Mouse (Mus musculus) embryonic facial prominence, embryonic 13.5 days (tissue): ENCODE results near the gene Creb3l2. TPM values are rescaled to one million over a fixed set of nuclear protein-coding genes. Genes with fewer than 3 reads are reported as not detected.

ENCODE experiments used
- ATAC-seq: fragments of 200-750 bp; cut with Nextera tagmentation; 2 replicates; pipeline ENCODE4 v1.8.0; 2017; ENCODE audit warnings: low read depth; ENCODE audit not compliant: insufficient number of reproducible peaks, insufficient read depth, low FRiP score, low TSS enrichment
- H3K27ac ChIP-seq: fragments of 300-500 bp; sonication (generic); 2 replicates; pipeline ENCODE4 v1.5.1; 2015; ENCODE audit warnings: moderate library complexity, mild to moderate bottlenecking, inconsistent platforms
- H3K27me3 ChIP-seq: fragments of 300-500 bp; sonication (generic); 2 replicates; pipeline ENCODE4 v1.6.1; 2015; ENCODE audit warnings: mild to moderate bottlenecking, inconsistent platforms
- H3K36me3 ChIP-seq: fragments of 300-500 bp; sonication (generic); 2 replicates; pipeline ENCODE4 v1.6.1; 2015; ENCODE audit warnings: mild to moderate bottlenecking, inconsistent platforms
- H3K4me1 ChIP-seq: fragments of 300-500 bp; sonication (generic); 2 replicates; pipeline ENCODE4 v1.6.1; 2015; ENCODE audit warnings: inconsistent platforms
- H3K4me2 ChIP-seq: fragments of 300-500 bp; sonication (generic); 2 replicates; pipeline ENCODE4 v1.6.1; 2015; ENCODE audit warnings: moderate library complexity, mild to moderate bottlenecking, inconsistent platforms
- H3K4me3 ChIP-seq: fragments of 300-500 bp; sonication (generic); 2 replicates; pipeline ENCODE4 v1.5.1; 2015; ENCODE audit warnings: mild to moderate bottlenecking, inconsistent platforms
- H3K9ac ChIP-seq: fragments of 300-500 bp; sonication (generic); 2 replicates; pipeline ENCODE4 v1.6.1; 2015; ENCODE audit warnings: mild to moderate bottlenecking, inconsistent platforms
- H3K9me3 ChIP-seq: fragments of 300-500 bp; sonication (generic); 2 replicates; pipeline ENCODE4 v1.6.1; 2016; ENCODE audit warnings: inconsistent platforms
- WGBS: fragments of 180-500 bp; shearing (Covaris S2); methylation state at CpG from one replicate; pipeline ENCODE4 v1.1.7; 2015; ENCODE audit warnings: mixed read lengths; 5-methylcytosine and 5-hydroxymethylcytosine counted together
- polyA plus RNA-seq: library from polyadenylated mRNA; unstranded; fragments of >200 nt; fragmentation: Nextera tagmentation; extraction: Ambion mirVana; gene quantifications from 2 replicates; pipeline ENCODE4 v1.2.1, GENCODE M21; 2015

The Creb3l2 gene
- polyA plus RNA-seq, 1 experiment from 2014 or later, result 26.9 TPM

DNA sequence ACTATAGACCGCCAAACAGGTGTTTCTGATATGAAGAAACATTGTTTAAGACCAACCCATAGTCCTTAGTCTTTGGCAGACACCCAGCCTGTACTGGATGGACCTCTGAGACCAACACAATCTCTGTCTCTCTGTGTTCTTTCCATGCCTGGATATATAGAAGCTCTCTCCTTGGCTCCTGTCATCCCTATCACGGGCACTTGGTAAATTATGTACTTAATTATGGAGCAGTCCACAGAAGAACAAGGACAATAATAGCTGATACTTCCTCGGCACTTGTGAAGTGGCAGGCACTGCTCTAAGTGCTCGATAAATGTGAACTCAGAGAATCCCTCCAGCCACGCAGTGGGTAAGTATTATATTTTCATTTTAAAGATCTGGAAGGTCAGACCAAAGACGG lies 72.2 kb downstream of the Creb3l2 start:
- Histone ChIP-seq H3K4me3 (no peak overlapping the region), H3K27me3 (no peaks in the 10 kb centered on the region), H3K4me2 (no peak overlapping the region), H3K4me1 (peaks cover 19% of the 10 kb centered on the region), H3K9me3 (0 out of 2 replicates have a peak, but pooled peaks cover 5% of the 10 kb centered on the region), H3K36me3 (peaks cover 16% of the 10 kb centered on the region), H3K27ac (no peak overlapping the region), H3K9ac (no peak overlapping the region)
- 88% methylated on average over 6 of the region's 6 CpGs for WGBS
- no peak for ATAC-seq

DNA sequence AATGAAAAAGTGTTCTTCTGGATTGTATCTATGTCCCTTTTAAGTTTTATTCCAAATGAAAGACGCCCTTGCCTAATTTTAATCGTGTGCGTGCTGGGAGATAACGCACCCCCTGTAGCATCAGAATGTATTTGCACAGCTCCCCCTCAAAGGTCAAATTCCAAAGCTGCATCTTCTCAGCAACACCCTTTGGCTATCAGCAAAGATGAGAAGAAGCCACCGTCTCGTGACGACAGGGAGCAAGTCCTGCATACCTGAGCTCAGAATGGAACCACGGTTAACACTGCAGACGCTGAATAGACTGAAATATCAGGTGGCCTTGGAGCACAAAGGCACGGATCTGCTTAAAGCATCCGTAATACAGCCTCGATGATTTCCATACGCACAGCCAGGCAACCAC lies 73.7 kb downstream of the Creb3l2 start:
- no peak overlapping the region for H3K27ac ChIP-seq
- no peak overlapping the region for H3K9ac ChIP-seq
- peaks cover 30% of the 10 kb centered on the region for H3K36me3 ChIP-seq
- H3K4me2 ChIP-seq, result no peak overlapping the region
- H3K27me3 ChIP-seq, result no peaks in the 10 kb centered on the region
- WGBS, result 68% methylated on average over 13 of the region's 13 CpGs
- peaks cover 19% of the 10 kb centered on the region for H3K4me1 ChIP-seq
- no peak overlapping the region for H3K4me3 ChIP-seq
- H3K9me3 ChIP-seq, result 0 out of 2 replicates have a peak, but pooled peaks cover 5% of the 10 kb centered on the region
- ATAC-seq, result no peak

DNA sequence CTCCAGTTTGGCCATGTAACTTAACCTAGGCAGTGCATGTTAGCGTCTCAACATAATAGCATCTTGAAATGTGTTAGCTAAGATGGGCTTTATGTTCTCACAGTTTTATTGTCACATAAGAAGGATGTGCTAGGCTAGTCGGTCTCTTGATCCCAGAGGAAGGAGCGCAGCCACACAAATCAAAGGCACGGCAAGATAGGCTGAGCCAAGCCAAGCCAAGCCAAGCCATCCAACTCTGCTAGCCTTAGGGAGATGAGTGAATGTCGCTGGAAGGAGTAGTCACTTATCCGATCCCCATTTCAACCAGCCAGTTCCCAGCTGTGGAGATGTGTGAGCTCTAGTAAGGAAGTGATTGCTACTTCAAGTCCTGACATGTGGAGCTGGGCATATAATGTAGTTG lies 75.0 kb downstream of the Creb3l2 start:
- Histone ChIP-seq H3K36me3 (peaks cover 38% of the 10 kb centered on the region), H3K4me3 (no peak overlapping the region), H3K27ac (no peak overlapping the region), H3K4me2 (no peak overlapping the region), H3K27me3 (no peaks in the 10 kb centered on the region), H3K9ac (no peak overlapping the region), H3K9me3 (0 out of 2 replicates have a peak, but pooled peaks cover 5% of the 10 kb centered on the region), H3K4me1 (peaks cover 19% of the 10 kb centered on the region)
- no peak for ATAC-seq
- WGBS, result 86% methylated on average over 6 of the region's 6 CpGs

DNA sequence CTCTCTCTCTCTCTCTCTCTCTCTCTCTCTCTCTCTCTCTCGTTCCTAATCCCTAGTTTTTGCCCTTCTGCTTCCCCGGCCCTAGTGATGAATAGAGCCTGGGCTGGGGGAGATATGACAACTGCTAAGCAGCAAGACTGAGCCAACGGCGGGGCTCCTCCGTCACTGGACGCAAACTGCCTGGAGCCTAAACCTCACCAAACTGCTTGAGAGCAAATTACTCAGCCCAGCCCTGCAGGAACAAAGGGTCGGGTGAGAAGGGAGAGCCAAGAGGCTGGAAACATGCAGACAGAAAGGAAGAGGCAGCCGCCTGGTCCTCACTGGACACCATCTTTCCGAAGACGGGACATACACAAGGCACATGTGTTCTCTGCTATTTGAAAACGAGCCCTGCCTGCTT lies 76.8 kb downstream of the Creb3l2 start:
- Histone ChIP-seq H3K27me3 (no peaks in the 10 kb centered on the region), H3K4me1 (peaks cover 34% of the 10 kb centered on the region), H3K9me3 (no peaks in the 10 kb centered on the region), H3K36me3 (peaks cover 43% of the 10 kb centered on the region), H3K4me3 (no peak overlapping the region), H3K27ac (no peak overlapping the region), H3K4me2 (no peak overlapping the region), H3K9ac (no peak overlapping the region)
- 35% methylated on average over 11 of the region's 11 CpGs for WGBS
- no peak for ATAC-seq

GRCm38 (mm10) chr6:37364361-37364760 lies 77.6 kb downstream of the Creb3l2 start:
- Histone ChIP-seq H3K36me3 (peaks cover 47% of the 10 kb centered on the region), H3K4me2 (no peak overlapping the region), H3K4me3 (no peak overlapping the region), H3K27me3 (no peaks in the 10 kb centered on the region), H3K9ac (no peak overlapping the region), H3K9me3 (no peaks in the 10 kb centered on the region), H3K27ac (no peak overlapping the region), H3K4me1 (peaks cover 41% of the 10 kb centered on the region)
- 92% methylated on average over 8 of the region's 8 CpGs for WGBS
- no peak for ATAC-seq

DNA sequence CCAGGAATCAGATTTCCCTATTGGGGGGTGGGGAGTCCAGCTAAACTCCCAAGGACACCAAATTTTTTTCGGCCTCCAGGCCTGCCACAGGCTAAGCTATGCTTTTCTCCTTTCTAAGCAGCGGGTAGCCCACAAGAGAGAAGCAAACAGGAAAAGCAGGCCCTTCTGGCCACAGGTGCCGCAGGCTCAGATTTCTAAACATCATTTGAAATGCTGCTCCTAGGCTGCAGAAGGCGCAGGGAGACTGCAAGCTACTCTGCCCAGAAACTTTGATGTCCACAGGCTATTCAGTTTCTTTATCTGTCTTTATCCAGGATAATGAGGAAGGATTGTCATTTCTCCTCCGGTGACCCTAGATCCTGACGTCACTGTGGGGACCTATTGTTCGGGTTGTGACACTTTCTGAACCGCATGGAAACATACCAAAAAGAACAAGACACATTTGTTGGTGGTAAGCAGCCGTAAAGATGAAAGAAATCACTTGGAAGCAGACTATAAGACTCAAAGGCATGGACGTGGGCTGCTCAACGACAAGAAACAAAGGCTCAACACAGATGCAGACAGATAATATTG lies 81.0 kb downstream of the Creb3l2 start:
- H3K4me1 ChIP-seq, result peaks cover 46% of the 10 kb centered on the region
- peaks cover 60% of the 10 kb centered on the region for H3K36me3 ChIP-seq
- no peaks in the 10 kb centered on the region for H3K27me3 ChIP-seq
- H3K9me3 ChIP-seq, result no peaks in the 10 kb centered on the region
- H3K27ac ChIP-seq, result peak overlapping the region; percentile 64; the same call in 1 of the 2 replicates
- no peak overlapping the region for H3K4me3 ChIP-seq
- 18% methylated on average over 11 of the region's 11 CpGs for WGBS
- H3K9ac ChIP-seq, result 0 out of 2 replicates have a peak overlapping the region, but pooled peaks have one; percentile 27
- no peak overlapping the region for H3K4me2 ChIP-seq
- no peak for ATAC-seq

GRCm38 (mm10) chr6:37354449-37355179 lies 87.3 kb downstream of the Creb3l2 start:
- Histone ChIP-seq H3K36me3 (peaks cover 55% of the 10 kb centered on the region), H3K4me2 (no peak overlapping the region), H3K9ac (no peak overlapping the region), H3K4me1 (peaks cover 27% of the 10 kb centered on the region), H3K4me3 (no peak overlapping the region), H3K27ac (peak overlapping the region; percentile 51; the same call in 1 of the 2 replicates), H3K27me3 (no peaks in the 10 kb centered on the region), H3K9me3 (no peaks in the 10 kb centered on the region)
- 27% methylated on average over 17 of the region's 17 CpGs for WGBS
- no peak for ATAC-seq

- Histone ChIP-seq H3K36me3 (peaks cover 54% of the 10 kb centered on the region), H3K27ac (no peak overlapping the region), H3K9me3 (no peaks in the 10 kb centered on the region), H3K4me3 (no peak overlapping the region), H3K27me3 (no peaks in the 10 kb centered on the region), H3K4me1 (peaks cover 22% of the 10 kb centered on the region), H3K9ac (no peak overlapping the region), H3K4me2 (no peak overlapping the region)
- no peak for ATAC-seq
- WGBS, result 82% methylated on average over 9 of the region's 9 CpGs
These were observed 88.3 kb downstream of the Creb3l2 start for GRCm38 (mm10) chr6:37353616-37354015.

DNA sequence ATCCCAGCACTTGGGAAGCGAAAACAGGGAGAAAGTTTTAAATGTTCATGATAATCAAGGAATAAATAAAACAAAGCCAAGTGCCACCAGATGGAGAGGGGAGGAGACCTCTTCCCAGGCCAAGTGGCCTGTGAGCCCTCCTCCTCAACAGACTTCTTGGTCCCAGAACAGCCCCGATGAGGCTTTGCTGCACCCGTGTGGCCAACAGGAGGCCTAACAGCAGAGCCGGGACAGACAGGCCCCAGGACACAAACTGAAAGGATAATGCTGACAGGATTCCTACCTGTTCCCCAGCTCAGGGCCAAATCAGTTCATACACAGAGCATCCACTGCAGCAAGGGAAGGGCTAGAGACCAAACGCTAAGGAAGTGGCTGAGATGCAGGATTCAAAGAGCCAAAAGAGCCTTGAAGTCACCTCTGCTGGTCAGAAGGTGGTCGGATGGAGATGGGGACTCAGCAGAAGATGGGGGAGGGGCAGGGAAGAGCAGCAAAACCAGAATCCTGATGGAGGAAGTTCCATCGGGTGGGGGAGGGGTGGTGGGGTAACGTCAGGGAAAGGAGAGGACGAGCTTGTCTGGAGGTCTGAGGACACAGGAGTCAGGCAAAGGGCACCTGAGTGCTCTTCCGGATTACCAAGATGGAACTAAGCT lies 90.1 kb downstream of the Creb3l2 start:
- no peak overlapping the region for H3K4me3 ChIP-seq
- ATAC-seq, result no peak
- H3K4me2 ChIP-seq, result no peak overlapping the region
- WGBS, result 18% methylated on average over 10 of the region's 10 CpGs
- no peaks in the 10 kb centered on the region for H3K27me3 ChIP-seq
- no peak overlapping the region for H3K9ac ChIP-seq
- H3K4me1 ChIP-seq, result peaks cover 19% of the 10 kb centered on the region
- no peak overlapping the region for H3K27ac ChIP-seq
- peaks cover 63% of the 10 kb centered on the region for H3K36me3 ChIP-seq
- no peaks in the 10 kb centered on the region for H3K9me3 ChIP-seq

- Histone ChIP-seq H3K4me1 (peaks cover 10% of the 10 kb centered on the region), H3K27ac (no peak overlapping the region), H3K27me3 (no peaks in the 10 kb centered on the region), H3K9ac (no peak overlapping the region), H3K4me3 (no peak overlapping the region), H3K4me2 (no peak overlapping the region), H3K9me3 (no peaks in the 10 kb centered on the region), H3K36me3 (peaks cover 60% of the 10 kb centered on the region)
- no peak for ATAC-seq
- 89% methylated on average over 8 of the region's 8 CpGs for WGBS
These were observed 91.6 kb downstream of the Creb3l2 start for GRCm38 (mm10) chr6:37350315-37350714.

DNA sequence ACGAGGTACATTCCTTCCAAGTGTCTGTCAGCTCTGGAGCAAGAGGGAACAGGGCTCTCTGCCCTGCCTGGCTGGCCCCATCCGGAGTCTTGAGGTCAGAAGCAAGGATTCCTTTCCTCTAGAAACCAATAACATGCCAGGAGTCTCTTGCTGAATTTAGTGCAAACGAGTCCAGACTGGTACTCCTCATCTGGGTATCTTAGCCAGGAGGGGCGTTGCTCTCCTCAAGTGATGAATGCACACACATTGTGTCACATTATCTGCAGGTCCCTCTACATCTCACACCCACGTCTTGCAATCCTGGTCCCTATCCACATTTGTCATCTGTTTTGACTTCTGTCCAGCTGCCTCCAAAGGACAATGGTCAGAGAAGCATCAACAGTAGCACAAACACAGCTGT lies 94.3 kb downstream of the Creb3l2 start:
- Histone ChIP-seq H3K9me3 (no peaks in the 10 kb centered on the region), H3K27me3 (no peaks in the 10 kb centered on the region), H3K4me1 (peaks cover 5% of the 10 kb centered on the region; the same call in 1 of the 2 replicates), H3K27ac (no peak overlapping the region; the same call in 1 of the 2 replicates), H3K4me2 (no peak overlapping the region), H3K36me3 (peaks cover 55% of the 10 kb centered on the region), H3K4me3 (no peak overlapping the region), H3K9ac (no peak overlapping the region)
- no peak for ATAC-seq
- 60% methylated on average over 5 of the region's 5 CpGs for WGBS

- Histone ChIP-seq H3K4me2 (no peak overlapping the region), H3K4me3 (no peak overlapping the region), H3K4me1 (peaks cover 23% of the 10 kb centered on the region), H3K36me3 (peaks cover 61% of the 10 kb centered on the region), H3K9ac (no peak overlapping the region), H3K27ac (peak overlapping the region; percentile 74), H3K9me3 (no peaks in the 10 kb centered on the region), H3K27me3 (no peaks in the 10 kb centered on the region)
- 80% methylated on average over 5 of the region's 5 CpGs for WGBS
- no peak for ATAC-seq
These were observed 103.9 kb downstream of the Creb3l2 start for GRCm38 (mm10) chr6:37338055-37338454.
